Mouse (Mus musculus) heart, postnatal 14 days (tissue): ENCODE results near the gene Cd5l. TPM values are rescaled to one million over a fixed set of nuclear protein-coding genes. Genes with fewer than 3 reads are reported as not detected.
"Not testable (repeated sequence)": the region's sequence is repeated elsewhere in the genome, so short reads cannot be mapped to it uniquely, and the experiment has no call there.

Experiments used
- DNase-seq, 2 experiments: peaks; one replicate each; pipeline ENCODE4 v3.0.0; 2021 to 2022
- intact Hi-C: fragments of 180-260 bp; cut with DNase I; formaldehyde crosslinking; loops from one replicate; pipeline ENCODE4 v1.15.1; 2025
- long read RNA-seq, 2 experiments: library from polyadenylated mRNA; stranded (forward); transcript quantifications; one replicate each; pipeline ENCODE4 v2.0.0; 2021
- total RNA-seq, 2 experiments: library from RNA; stranded (reverse); gene quantifications; 2 replicates each; pipeline ENCODE4 v1.2.3; 2021

The Cd5l gene
- 1 to 10 TPM; 1.5 to 3.0 TPM for total RNA-seq
- long read RNA-seq, experiment 1, transcript Cd5l-201 (6 exons, 2,036 nt) = major isoform, 6 of 6 reads
- long read RNA-seq, experiment 1, partial matches to known transcripts = 0 of 6 reads
- long read RNA-seq, experiment 1, other reads (novel, unspliced or antisense) = 0 of 6 reads
- long read RNA-seq, experiment 2, partial matches to known transcripts = 0 of 1 reads
- long read RNA-seq, experiment 2, other reads (novel, unspliced or antisense) = 0 of 1 reads

DNA sequence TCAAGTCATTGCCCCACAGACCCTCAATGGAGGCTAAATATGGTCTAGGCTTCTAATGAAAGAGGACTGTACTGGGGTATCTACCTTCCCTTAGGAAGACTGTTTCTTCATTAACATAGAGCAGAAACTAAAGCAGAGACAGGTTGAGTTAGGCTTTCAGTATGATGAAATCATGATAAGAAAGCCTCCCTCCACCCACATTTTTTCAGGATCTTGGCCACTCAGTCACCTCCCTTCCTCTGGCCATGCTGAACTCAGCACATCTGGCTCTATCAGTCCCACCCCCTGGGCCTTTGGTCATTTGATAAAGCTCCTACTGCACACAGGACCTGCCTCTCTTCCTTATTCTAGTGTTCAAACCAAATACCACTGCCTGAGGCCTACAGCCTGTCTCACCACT, at the start of gene Cd5l:
Gene Cd5l (plus strand): TSS at position 301 of the 400 bp plus-strand sequence.
- DNase-seq = no peak
- intact Hi-C loops = no loop called here

- no peak for DNase-seq
- intact Hi-C loops = loop anchor here (2.0 to 5.0 kb wide), 3 partner anchors 68 to 279 kb away; no protein-coding TSS in a partner anchor
These were observed 47.8 kb upstream of the Cd5l start for GRCm38 (mm10) chr3:87309922-87310321.

DNA sequence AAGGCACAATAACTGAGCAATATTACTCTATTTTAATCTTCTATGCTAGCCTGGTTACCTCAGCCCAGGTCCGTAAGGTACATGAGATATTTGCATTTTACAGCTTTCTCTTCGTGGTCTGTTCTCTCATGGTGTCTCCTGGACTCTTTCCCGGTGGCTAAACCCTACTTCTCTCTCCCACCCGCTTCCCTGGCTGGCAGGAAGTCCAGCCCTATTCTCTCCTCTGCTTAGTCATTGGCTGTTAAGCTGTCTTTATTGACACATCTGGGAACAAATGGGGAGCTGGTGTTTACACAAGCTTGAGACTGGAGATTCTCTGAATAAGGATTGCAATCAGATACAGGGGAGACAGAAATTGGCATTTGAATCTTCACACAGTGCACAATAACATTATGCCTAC, 35.1 kb upstream of the Cd5l start:
- no peak for DNase-seq
- intact Hi-C loops = loop anchor here (10.0 kb wide), 1 partner anchor 242 kb away; no protein-coding TSS in a partner anchor

DNA sequence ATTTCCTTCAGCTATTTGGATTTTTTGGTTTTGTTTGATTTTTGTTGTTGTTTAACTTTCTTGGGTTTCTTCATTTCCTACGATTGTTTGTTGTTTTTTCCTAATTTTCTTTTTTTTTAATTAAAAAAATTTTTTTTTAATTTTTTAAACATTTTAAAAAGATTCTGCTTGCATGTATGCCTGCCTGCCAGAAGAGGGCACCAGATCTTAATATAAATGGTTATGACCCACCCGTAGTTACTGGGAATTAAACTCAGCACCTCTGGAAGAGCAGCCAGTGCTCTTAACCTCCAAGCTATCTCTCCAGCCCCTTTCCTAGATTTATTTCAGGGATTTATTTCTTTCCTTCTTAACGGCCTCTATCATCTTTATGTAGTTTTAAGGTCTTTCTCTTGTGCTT, 33.9 kb upstream of the Cd5l start:
- intact Hi-C loops = loop anchor here (1.0 to 10.0 kb wide), 2 partner anchors 176 to 241 kb away; no protein-coding TSS in a partner anchor
- peak in 1 of 2 experiments; percentile 13 for DNase-seq

GRCm38 (mm10) chr3:87337899-87338298, 19.8 kb upstream of the Cd5l start:
- DNase-seq = peak in 1 of 2 experiments; percentile 8
- intact Hi-C loops = loop anchor here (5.0 kb wide), 1 partner anchor 69 kb away; no protein-coding TSS in a partner anchor

- DNase-seq, intact Hi-C loops: not testable (repeated sequence)
These were observed 6.7 kb upstream of the Cd5l start for GRCm38 (mm10) chr3:87350992-87351391.

- intact Hi-C loops = no loop called here
- DNase-seq = no peak
These were observed 1.5 kb downstream of the Cd5l start for GRCm38 (mm10) chr3:87359215-87359614.

DNA sequence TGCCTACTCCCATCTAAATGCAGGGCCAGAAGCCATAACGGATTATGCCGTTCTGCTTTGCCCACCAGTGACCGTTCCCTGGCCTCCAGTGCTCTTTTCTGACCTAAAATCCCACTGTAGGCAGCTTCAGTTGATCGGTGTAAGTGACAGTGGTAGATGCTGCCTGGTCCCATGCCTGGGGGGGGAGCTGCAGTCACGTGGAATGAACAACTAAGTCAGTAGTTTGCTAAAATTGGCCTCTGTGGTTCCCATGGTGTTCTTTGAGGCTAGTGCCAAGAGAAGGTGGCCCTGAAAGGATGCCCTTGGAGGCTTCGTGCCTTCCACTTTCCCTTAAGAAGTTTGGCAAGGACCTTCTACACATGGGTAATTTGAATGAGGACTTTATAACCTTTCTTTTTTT, 2.8 kb downstream of the Cd5l start:
- DNase-seq = no peak
- intact Hi-C loops = no loop called here

- DNase-seq = no peak
- intact Hi-C loops = no loop called here
These were observed 8.0 kb downstream of the Cd5l start for GRCm38 (mm10) chr3:87365691-87366090.

DNA sequence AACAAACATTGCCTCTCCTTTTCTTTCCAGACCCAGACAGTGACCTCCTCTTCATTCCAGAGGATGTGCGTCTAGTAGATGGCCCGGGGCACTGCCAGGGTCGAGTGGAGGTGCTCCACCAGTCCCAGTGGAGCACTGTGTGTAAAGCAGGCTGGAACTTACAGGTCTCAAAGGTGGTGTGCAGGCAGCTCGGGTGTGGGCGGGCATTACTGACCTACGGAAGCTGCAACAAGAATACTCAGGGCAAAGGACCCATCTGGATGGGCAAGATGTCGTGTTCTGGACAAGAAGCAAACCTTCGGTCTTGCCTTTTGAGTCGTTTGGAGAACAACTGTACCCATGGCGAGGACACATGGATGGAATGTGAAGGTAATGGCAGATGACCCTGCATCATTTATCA, 9.8 kb downstream of the Cd5l start:
- intact Hi-C loops = no loop called here
- DNase-seq = no peak

DNA sequence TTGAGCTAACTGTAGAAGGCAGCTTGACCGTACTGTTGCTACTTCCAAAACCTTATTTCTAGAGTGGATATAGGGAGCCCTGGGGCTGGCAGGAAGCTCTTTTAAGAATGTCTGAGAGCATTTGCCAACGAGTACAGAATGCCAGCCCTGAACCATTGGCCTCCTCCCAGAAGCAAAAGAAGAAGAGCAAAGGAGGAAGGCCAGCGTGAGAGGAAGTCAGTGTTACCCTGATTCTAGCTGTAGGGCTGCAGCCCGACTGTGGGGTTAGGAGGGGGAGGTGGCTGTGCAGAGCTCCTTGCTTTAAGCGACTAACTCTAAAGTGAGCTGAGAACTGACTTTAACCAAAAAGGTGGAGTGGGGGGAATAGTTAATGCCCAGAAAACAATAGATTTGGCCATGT, 11.5 kb downstream of the Cd5l start:
- no peak for DNase-seq

GRCm38 (mm10) chr3:87376195-87377165, 18.8 kb downstream of the Cd5l start, which contains the start of gene Fcrl1:
Fcrl1 (plus strand) TSS chr3:87376387.
- intact Hi-C loops = no loop called here
- no peak for DNase-seq

More for the DNA sequence above, 11.5 kb downstream of the Cd5l start:
- intact Hi-C loops = no loop called here

DNA sequence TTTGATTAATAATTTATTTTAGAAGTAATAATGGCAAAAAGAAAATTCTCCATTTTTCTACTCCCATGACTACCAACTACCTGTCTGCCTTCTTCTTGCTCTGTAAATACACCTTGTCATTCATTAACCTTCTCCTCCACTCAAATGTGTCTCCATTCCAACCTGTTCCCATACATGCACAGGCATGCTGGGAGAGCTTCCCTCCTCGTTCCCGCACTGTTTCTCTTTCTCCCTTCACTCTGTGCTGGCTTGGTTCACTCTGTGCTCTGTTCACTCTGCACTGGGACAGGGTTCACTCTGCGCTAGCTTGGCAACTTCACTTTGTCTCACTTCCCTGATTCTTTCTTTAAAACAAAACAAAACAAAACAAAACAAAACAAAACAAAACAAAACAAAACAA, 19.5 kb downstream of the Cd5l start:
- DNase-seq = no peak
- intact Hi-C loops = no loop called here

- intact Hi-C loops = no loop called here
- DNase-seq = no peak
These were observed 20.0 kb downstream of the Cd5l start for GRCm38 (mm10) chr3:87377719-87378118.

DNA sequence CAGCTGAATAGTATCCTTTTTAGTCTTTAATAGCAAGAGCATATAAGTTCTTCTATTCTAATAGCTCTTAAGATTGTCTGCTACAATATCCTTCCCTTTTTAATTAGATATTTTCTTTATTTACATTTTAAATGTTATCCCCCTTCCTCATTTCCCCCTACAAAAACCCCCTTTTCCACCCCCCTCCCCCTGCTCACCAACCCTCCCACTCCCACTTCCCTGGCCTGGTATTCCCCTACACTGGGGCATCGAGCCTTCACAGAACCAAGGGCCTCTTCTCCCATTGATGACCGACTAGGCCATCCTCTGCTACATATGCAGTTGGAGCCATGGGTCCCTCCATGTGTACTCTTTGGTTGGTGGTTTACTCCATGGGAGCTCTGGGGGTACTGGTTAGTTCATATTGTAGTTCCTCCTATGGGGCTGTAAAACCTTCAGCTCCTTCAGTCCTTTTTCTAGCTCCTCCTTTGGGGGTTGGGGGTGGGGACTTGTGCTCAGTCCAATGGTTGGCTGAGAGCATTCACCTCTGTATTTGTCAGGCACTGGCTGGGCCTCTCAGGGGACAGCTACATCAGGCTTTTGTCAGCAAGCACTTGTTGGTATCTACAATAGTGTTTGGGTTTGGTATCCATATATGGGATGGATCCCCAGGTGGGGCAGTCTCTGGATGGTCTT, 22.1 kb downstream of the Cd5l start:
- intact Hi-C loops, DNase-seq: not testable (repeated sequence)

- intact Hi-C loops = no loop called here
- DNase-seq = no peak
These were observed 24.4 kb downstream of the Cd5l start for GRCm38 (mm10) chr3:87381806-87382712.

DNA sequence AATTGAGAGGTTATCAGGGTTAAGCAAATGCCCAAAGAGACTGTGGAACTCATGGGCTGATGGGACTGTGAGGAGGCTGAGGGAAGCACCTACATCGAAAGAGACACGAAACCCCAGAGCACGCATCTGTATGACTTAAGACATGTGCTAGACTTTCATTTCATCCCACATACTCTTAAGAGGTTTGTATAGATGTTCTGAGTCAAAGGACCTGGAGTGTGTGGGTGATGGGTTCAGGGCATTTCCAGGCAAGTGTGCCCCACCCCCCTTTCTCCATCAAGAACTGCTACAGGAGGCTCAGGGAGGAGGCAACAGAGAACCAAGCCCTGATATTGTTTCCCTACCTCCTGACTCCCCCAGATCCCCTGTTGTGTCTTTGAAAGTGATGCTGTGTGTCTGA, 25.6 kb downstream of the Cd5l start:
- intact Hi-C loops = no loop called here
- DNase-seq = no peak

DNA sequence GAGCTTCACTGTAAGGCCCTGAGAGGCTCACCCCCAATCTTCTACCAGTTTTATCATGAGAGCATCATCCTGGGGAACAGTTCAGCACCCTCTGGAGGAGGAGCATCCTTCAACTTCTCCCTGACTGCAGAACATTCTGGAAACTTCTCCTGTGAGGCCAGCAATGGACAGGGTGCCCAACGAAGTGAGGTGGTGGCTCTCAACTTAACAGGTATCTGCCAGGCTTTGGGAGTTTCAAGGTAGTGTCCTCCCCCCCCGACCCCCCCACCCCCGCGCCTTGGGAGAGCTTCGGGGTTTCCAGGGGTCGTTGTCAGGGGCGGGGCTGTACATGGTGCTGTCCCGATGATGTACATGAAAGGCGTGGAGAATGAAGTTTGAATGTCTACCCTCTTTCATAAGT, 27.4 kb downstream of the Cd5l start:
- DNase-seq = no peak
- intact Hi-C loops = no loop called here

GRCm38 (mm10) chr3:87390935-87391334, 33.3 kb downstream of the Cd5l start:
- peak in 1 of 2 experiments; percentile 34 for DNase-seq
- intact Hi-C loops = no loop called here

- DNase-seq = no peak
- intact Hi-C loops = no loop called here
These were observed 41.1 kb downstream of the Cd5l start for GRCm38 (mm10) chr3:87398809-87399208.
